Mouse (Mus musculus) heart, adult 2 months (tissue): Measurements from ENCODE around the gene Slc6a6.

Experiments
- CTCF ChIP-seq: fragments of 200-600 bp; IDR thresholded peaks from 2 replicates; pipeline ENCODE4 v1.8.1; 2022; ENCODE audit warnings: antibody characterized with exemption, mild to moderate bottlenecking, moderate library complexity
- EP300 ChIP-seq: fragments of 200-500 bp; IDR thresholded peaks from 2 replicates; pipeline ENCODE4 v1.6.1; 2011; ENCODE audit warnings: low read depth, low read length, control low read depth; ENCODE audit not compliant: insufficient read depth
- POLR2A ChIP-seq: fragments of 200-500 bp; IDR thresholded peaks from 2 replicates; pipeline ENCODE4 v1.6.1; 2011; ENCODE audit warnings: mild to moderate bottlenecking, low read depth, low read length, control low read depth; ENCODE audit not compliant: insufficient read depth

DNA sequence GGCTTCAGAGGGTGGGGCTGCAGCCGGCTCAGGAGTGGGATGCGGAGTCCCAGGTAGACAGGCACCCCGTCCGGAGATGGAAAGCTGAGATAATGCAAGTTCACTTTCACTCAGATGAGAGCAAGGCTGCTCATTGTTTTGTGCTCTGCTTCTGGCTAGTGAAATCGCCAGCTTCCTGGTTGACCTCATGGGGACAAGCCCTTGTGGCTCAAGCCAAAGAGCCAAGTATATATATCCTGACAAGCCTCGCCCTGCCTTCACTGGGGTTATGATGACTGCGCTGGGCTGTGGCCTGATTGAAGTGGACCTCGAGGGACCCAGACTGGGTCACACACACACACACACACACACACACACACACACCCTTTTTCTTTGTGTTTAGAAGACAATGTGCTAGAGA is 31.2 kb downstream of the Slc6a6 start:
- TF ChIP-seq CTCF: no peak
- peak; percentile 36; the same call in 1 of the 2 replicates for TF ChIP-seq POLR2A
- TF ChIP-seq EP300: peak; percentile 94
